Mouse (Mus musculus): ENCODE results near the gene Mob3b.

DNA sequence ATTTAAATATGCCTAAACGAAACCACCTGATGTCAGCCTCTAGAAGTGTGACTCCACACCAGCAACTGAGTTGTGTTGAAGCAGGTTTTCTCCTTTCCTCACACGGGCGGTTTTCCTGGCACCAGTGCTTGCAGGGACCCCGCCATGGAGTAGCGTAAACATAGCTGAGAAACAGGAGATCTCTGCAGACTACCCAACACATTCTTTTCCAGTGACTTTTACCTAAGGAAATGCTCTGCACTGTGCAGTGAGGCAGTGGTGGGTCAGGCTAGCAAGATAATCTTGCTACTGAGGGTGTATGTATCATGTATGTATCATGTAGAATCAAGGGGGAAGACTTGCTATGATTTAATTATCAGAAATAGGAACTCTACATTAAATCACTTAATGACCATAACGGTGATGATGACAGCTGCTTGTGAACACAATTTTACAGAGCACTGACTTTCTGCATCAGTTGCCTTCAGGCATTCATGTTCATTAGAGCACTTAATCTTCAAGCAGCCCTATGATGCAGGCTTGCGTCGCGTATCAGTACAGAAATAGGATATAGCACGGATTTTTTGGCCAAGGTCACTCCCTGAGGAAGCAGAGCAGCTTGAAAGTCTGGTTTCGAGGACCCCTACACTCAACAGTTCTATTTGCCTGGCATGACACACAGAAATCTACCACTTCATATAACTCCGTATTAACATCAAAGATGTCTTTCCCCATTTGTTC lies 20.8 kb upstream of the Mob3b start:
- TF ChIP-seq CTCF (conservative IDR thresholded peaks at IDR 0.05; ENCODE audit: low read length) (no peak), POU5F1 (IDR thresholded peaks at IDR 0.05; ENCODE audit: borderline replicate concordance, low read length) (no peak), NANOG (IDR thresholded peaks at IDR 0.05; ENCODE audit: borderline replicate concordance, low read length) (no peak)
